Mouse (Mus musculus) limb, embryonic 14.5 days (tissue): ENCODE data around the gene Pacs1. TPM values are rescaled to one million over a fixed set of nuclear protein-coding genes. Genes with fewer than 3 reads are reported as not detected.
"Not testable (repeated sequence)": the region's sequence is repeated elsewhere in the genome, so short reads cannot be mapped to it uniquely, and the experiment has no call there.

Source experiments
- ATAC-seq: fragments of 200-750 bp; cut with Nextera tagmentation; 2 replicates; pipeline ENCODE4 v1.8.0; 2017; ENCODE audit warnings: low read depth, moderate number of reproducible peaks, moderate TSS enrichment; ENCODE audit not compliant: low FRiP score
- DNase-seq: peaks from one replicate; pipeline ENCODE4 v3.0.0-alpha.2; 2015; ENCODE audit warnings: low spot score
- H3K27ac ChIP-seq: fragments of 300-500 bp; sonication (generic); replicated peaks from 2 replicates; pipeline ENCODE4 v1.5.1; 2014; ENCODE audit warnings: low read depth, mild to moderate bottlenecking, low read length, moderate library complexity, mixed read lengths
- H3K27me3 ChIP-seq: fragments of 300-500 bp; sonication (generic); 2 replicates; pipeline ENCODE4 v1.6.1; 2014; ENCODE audit warnings: low read length, mixed read lengths; ENCODE audit not compliant: control insufficient read depth, insufficient read depth
- H3K36me3 ChIP-seq: fragments of 300-500 bp; sonication (generic); 2 replicates; pipeline ENCODE4 v1.6.1; 2014; ENCODE audit warnings: mild to moderate bottlenecking, low read length, moderate library complexity, mixed read lengths; ENCODE audit not compliant: control insufficient read depth, insufficient read depth
- H3K4me1 ChIP-seq: fragments of 300-500 bp; sonication (generic); 2 replicates; pipeline ENCODE4 v1.6.1; 2014; ENCODE audit warnings: antibody characterized with exemption, low read length, mixed read lengths; ENCODE audit not compliant: control insufficient read depth, insufficient read depth
- H3K4me2 ChIP-seq: fragments of 300-500 bp; sonication (generic); replicated peaks from 2 replicates; pipeline ENCODE4 v1.6.1; 2014; ENCODE audit warnings: low read depth, mild to moderate bottlenecking, low read length, moderate library complexity; ENCODE audit not compliant: severe bottlenecking
- H3K4me3 ChIP-seq: fragments of 300-500 bp; sonication (generic); replicated peaks from 2 replicates; pipeline ENCODE4 v1.5.1; 2014; ENCODE audit warnings: low read length
- H3K9ac ChIP-seq: fragments of 300-500 bp; sonication (generic); 2 replicates; pipeline ENCODE4 v1.6.1; 2014; ENCODE audit warnings: mild to moderate bottlenecking, low read depth, low read length, moderate library complexity; ENCODE audit not compliant: severe bottlenecking
- H3K9me3 ChIP-seq: fragments of 300-500 bp; sonication (generic); 2 replicates; pipeline ENCODE4 v1.6.1; 2016; ENCODE audit warnings: low read length; ENCODE audit not compliant: control insufficient read depth
- POLR2A ChIP-seq: fragments of 200-500 bp; IDR thresholded peaks from 2 replicates; pipeline ENCODE4 v1.8.0; 2012; ENCODE audit warnings: inconsistent platforms, mild to moderate bottlenecking, moderate library complexity, borderline replicate concordance; ENCODE audit not compliant: insufficient read depth, insufficient read length; ENCODE audit errors: extremely low read depth
- WGBS: fragments of 180-500 bp; shearing (Covaris S2); extraction: QIAGEN DNeasy Blood & Tissue Kit; methylation state at CpG from one replicate; pipeline ENCODE4 v1.1.7; 2014; 5-methylcytosine and 5-hydroxymethylcytosine counted together
- polyA plus RNA-seq, 2 experiments: library from polyadenylated mRNA; depleted of rRNA in 1 of 2; stranded (reverse) in 1 of 2; unstranded in 1 of 2; fragments of >200 nt; fragmentation: Nextera tagmentation in 1 of 2; extraction: Ambion mirVana in 1 of 2; gene quantifications; 2 replicates each; pipeline versions ENCODE4 v1.2.1 to v1.2.3; 2012 to 2014

The Pacs1 gene
- polyA plus RNA-seq, 2 experiments: 30.7 to 42.0 TPM

GRCm38 (mm10) chr19:5268017-5268416 is 4.9 kb downstream of the Pacs1 start:
- no peak for TF ChIP-seq POLR2A
- ATAC-seq: no peak

GRCm38 (mm10) chr19:5267015-5267414 is 5.9 kb downstream of the Pacs1 start:
- Histone ChIP-seq H3K27ac (no peak overlapping the region), H3K4me2 (no peak overlapping the region), H3K27me3 (no peaks in the 10 kb centered on the region), H3K4me1 (peaks cover 10% of the 10 kb centered on the region), H3K36me3 (no peaks in the 10 kb centered on the region), H3K4me3 (no peak overlapping the region), H3K9ac (no peak overlapping the region), H3K9me3 (no peaks in the 10 kb centered on the region)
- TF ChIP-seq POLR2A: no peak
- 98% methylated on average over 5 of the region's 5 CpGs for WGBS
- ATAC-seq: no peak
- no peak for DNase-seq

More at GRCm38 (mm10) chr19:5268017-5268416, 4.9 kb downstream of the Pacs1 start:
- no peak overlapping the region for H3K4me3 ChIP-seq
- H3K27me3 ChIP-seq: no peaks in the 10 kb centered on the region
- H3K36me3 ChIP-seq: no peaks in the 10 kb centered on the region
- H3K9ac ChIP-seq: no peak overlapping the region
- no peak overlapping the region for H3K4me2 ChIP-seq
- H3K4me1 ChIP-seq: peaks cover 13% of the 10 kb centered on the region
- H3K27ac ChIP-seq: no peak overlapping the region
- no peaks in the 10 kb centered on the region for H3K9me3 ChIP-seq
- no peak for DNase-seq

- Histone ChIP-seq H3K9ac (no peak overlapping the region), H3K4me2 (no peak overlapping the region), H3K9me3 (no peaks in the 10 kb centered on the region), H3K36me3 (no peaks in the 10 kb centered on the region; the same call in 1 of the 2 replicates), H3K4me3 (no peak overlapping the region), H3K27ac (no peak overlapping the region), H3K4me1 (no peaks in the 10 kb centered on the region), H3K27me3 (no peaks in the 10 kb centered on the region)
- DNase-seq (peak; percentile 36), ATAC-seq (no peak)
- no peak for TF ChIP-seq POLR2A
- WGBS: 41% methylated on average over 3 of the region's 3 CpGs
Measured at GRCm38 (mm10) chr19:5257140-5257539, 15.8 kb downstream of the Pacs1 start.

- H3K27me3 ChIP-seq, DNase-seq, ATAC-seq, H3K27ac ChIP-seq, H3K4me1 ChIP-seq, H3K36me3 ChIP-seq, H3K9me3 ChIP-seq, H3K4me2 ChIP-seq, H3K9ac ChIP-seq, H3K4me3 ChIP-seq: not testable (repeated sequence)
- 100% methylated on average over 1 of the region's 1 CpGs for WGBS
Measured at GRCm38 (mm10) chr19:5236981-5237380, 35.9 kb downstream of the Pacs1 start.

GRCm38 (mm10) chr19:5232696-5233095 is 40.2 kb downstream of the Pacs1 start:
- no peaks in the 10 kb centered on the region for H3K4me1 ChIP-seq
- H3K36me3 ChIP-seq: no peaks in the 10 kb centered on the region
- H3K4me3 ChIP-seq: no peak overlapping the region
- no peak overlapping the region for H3K9ac ChIP-seq
- no peak overlapping the region for H3K27ac ChIP-seq
- no peaks in the 10 kb centered on the region for H3K27me3 ChIP-seq
- ATAC-seq (no peak), DNase-seq (no peak)
- TF ChIP-seq POLR2A: no peak
- WGBS: 86% methylated on average over 4 of the region's 4 CpGs
- H3K9me3 ChIP-seq: no peaks in the 10 kb centered on the region
- H3K4me2 ChIP-seq: no peak overlapping the region

GRCm38 (mm10) chr19:5230110-5230509 is 42.8 kb downstream of the Pacs1 start:
- no peaks in the 10 kb centered on the region for H3K4me1 ChIP-seq
- H3K9ac ChIP-seq: no peak overlapping the region
- DNase-seq (no peak), ATAC-seq (no peak)
- H3K4me3 ChIP-seq: no peak overlapping the region
- no peak overlapping the region for H3K27ac ChIP-seq
- no peak for TF ChIP-seq POLR2A
- H3K4me2 ChIP-seq: no peak overlapping the region
- H3K27me3 ChIP-seq: no peaks in the 10 kb centered on the region
- no peaks in the 10 kb centered on the region for H3K9me3 ChIP-seq
- no peaks in the 10 kb centered on the region for H3K36me3 ChIP-seq
- WGBS: 78% methylated on average over 2 of the region's 2 CpGs
